Mouse (Mus musculus): ENCODE data around the gene Aars.
"Not testable (repeated sequence)": the region's sequence is repeated elsewhere in the genome, so short reads cannot be mapped to it uniquely, and the experiment has no call there.

Aars gene

DNA sequence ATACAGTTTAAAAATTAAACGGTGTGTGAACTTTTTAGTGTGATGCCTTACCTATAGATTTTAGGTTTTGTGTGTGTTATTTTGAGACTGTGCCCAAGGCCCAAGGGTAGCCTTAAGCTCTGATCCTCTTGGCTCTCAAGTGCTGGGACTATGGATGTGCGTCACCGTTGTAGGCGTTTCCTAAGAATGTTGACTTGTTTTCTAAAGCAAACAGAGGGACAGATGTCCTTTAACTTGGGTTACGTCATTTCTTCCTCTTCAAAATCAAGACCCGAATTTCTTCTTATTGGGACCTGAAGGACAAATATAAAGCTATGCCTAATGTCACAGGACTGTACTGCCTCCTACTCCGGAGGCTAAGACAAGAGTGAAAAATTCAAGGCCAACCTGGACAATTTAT lies at the start of gene Aars:
Gene Aars, plus strand, starts transcription at position 229 of the 400 bp plus-strand sequence.
- peak; percentile 28 for DNase-seq (ENCODE audit: low spot score)

DNA sequence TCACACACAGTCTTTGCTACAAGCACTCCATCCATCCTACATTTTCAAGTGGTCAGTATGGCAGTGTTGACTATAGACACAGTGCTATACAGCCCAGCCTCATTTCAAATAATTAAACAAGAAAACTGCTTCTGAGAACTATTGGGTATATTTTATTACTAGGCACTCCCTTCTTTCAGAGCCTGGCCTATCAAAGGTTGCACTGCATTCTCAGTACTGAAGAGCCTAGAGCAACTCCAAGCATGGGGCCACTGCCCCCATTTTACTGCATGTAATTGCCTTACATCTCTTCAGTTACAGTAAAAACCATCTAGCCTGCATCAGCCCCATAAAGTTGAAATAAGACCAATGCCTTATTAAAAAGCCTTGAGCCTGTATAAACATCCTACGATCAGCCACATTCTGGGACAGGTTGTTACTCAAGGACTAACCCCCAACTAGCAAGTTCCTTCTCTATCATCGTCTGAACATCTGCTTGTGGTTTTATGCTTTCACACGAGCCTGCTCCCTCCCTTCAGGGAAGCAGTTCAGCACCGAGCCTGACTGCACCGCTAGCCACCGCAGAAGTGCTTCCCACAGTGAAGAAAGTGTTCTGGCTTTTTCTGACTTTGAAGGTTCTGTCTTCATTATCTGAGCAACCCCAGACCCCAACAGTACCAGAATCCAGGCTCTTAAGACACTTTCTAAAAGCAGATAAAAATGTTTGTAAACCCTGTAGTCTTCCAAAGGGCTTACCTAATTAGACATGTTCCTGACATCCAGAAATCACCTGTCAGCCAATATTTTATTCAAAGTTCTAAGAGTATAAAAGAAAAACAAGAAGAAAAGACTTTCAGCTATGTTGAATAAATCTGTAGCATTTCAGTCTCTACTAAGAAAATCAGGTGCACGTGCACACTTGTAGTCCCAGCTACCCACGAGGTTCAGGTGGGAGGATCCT lies 44.9 kb upstream of the Aars start:
- DNase-seq (ENCODE audit: low spot score) = no peak

DNA sequence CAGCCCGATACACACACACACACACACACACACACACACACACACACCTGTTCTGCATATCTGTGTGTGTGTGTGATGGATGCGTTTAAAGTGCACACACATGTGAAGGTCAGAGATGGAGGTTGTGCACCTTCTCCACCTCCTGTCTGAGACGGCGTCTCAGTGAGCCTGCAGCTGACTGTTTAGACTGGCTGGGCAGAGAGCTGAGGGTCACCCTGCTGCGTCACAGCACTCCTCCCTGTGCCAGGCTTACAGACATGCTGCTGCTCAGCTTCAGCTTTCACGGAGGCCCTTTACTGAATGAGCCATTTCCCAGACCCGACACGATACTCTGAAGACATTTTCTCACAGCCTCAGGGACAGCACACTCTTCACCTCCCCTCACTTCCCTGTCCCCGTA lies 42.9 kb upstream of the Aars start:
- no peak for DNase-seq (ENCODE audit: low spot score)

DNA sequence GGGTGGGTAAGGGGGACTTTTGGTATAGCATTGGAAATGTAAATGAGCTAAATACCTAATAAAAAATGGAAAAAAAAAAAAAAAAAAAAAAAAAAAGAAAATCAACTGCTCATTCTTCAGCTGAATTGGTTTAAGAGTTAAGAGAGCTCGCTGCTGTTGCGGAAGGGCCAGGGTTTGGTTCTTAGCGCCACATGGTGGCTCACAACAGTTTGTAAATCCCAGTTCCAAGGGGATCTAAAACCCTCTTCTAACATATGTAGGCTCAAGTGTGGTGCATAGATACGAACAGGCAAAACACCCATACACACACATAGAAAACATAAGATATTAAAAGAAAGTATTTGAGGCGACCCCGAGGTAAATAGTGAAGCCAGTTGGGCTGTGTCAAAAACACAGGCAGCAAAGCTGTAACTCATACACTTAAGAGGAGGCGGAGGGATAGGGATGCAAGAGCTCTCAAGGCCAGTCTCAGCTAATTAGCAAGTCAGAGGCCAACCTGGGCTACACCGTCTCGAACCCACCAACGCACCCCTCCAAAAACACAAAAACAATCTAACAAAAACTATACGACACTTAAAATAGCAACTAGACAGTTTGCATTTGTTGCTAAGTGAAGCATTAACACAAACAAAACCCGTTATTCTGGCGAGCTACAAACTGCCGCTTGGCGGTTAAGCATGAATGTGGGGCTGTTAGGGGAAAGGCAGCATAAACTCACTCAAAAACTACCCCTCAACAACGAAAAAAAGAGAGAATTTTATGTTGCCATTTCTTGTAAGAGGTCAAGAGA lies 36.1 kb upstream of the Aars start:
- DNase-seq (ENCODE audit: low spot score) = peak; percentile 3

DNA sequence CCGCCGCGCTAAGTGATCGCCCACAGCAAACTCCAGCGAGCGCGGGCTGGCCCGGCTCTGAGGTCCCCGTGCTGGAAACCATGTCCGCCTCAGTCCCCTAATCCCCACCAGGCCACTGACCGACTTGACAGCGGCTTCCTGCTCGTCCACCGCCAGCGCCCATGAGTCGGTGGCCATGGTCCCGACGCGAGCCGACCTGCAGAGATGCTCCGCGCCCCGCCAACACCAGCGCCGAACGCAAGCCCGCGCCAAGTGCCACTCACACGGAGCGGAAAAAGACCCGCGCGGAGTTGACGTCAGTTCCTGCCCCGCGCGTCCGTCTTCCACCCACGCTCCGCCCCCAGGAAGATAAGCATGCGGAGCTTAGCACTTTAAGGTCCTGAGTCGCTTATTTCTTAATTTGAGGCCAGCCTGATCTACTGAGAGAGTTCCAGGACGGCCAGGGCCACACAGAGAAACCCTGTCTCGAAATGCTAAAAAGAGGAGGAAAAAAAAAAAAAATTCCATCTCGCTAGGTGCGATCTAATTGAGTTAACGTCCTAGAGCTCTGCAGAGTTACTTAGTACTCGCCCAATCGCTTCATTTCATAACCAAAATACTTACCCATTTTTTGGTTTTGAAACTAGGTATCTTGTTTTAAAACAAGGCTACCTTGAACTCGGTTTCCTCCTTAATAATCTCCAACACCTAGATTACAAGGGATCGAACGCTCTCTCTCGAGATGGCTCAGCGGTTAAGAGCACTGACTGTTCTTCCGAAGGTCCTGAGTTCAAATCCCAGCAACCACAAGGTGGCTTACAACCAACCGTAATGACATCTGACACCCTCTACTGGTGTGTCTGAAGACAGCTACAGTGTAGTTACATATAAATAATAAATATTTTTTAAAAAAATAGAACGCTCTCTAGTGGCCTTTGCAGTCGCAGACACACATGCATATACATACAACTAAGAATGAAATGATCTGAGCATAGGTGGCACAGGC lies 35.1 kb upstream of the Aars start, which contains the start of gene Ddx19a:
Gene Ddx19a, minus strand, starts transcription at position 254 of the 985 bp plus-strand sequence.
- peak; percentile 85 for DNase-seq (ENCODE audit: low spot score)

DNA sequence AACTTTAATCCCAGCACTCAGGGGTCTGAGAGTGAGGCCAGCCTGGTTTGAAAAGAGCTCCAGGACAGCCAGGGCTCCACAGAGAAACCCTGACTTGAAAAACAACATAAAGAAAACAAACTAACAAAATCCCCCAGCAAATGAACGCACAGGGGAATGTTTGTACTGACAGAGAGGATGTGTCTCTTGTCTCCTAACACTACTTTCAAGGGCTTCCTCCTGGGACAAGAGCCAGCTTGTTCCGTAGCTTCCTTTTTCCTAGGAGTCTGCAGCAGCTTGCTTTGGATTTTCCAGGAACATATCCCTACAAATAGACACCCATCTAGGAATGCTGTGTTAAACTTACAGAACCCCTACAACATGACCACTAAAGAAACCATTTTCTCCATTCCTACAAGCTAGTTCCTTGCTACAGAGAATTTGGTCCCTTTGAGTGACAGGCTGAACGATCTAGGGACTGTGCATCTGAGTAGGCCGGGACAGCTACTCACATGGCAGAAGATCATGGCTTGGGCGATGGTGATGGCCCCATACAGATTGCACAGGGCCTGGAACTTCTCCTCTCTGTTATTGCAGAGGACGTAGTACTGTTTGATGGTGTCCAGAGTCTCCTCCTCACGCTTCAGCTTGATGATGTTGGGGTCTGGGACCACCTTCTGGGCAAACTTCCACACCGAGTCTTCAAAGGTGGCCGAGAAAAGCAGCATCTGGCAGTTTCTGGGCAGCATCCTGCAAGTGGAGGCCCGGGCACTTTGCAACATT lies 22.5 kb upstream of the Aars start:
- not testable (repeated sequence) for DNase-seq (ENCODE audit: low spot score)

DNA sequence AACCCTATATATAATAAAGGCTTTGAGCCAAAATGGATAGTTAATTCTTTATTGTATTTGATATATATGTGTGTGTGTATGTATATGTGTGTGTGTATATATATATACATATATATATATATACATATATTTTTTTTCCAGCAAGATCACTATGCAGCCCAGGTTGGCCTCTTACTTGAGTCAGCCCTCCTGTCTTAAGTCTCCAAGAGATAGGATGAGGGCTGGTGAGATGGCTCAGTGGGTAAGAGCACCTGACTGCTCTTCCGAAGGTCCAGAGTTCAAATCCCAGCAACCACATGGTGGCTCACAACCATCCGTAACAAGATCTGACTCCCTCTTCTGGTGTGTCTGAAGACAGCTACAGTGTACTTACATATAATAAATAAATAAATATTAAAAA lies 6.3 kb upstream of the Aars start:
- DNase-seq (ENCODE audit: low spot score) = not testable (repeated sequence)

DNA sequence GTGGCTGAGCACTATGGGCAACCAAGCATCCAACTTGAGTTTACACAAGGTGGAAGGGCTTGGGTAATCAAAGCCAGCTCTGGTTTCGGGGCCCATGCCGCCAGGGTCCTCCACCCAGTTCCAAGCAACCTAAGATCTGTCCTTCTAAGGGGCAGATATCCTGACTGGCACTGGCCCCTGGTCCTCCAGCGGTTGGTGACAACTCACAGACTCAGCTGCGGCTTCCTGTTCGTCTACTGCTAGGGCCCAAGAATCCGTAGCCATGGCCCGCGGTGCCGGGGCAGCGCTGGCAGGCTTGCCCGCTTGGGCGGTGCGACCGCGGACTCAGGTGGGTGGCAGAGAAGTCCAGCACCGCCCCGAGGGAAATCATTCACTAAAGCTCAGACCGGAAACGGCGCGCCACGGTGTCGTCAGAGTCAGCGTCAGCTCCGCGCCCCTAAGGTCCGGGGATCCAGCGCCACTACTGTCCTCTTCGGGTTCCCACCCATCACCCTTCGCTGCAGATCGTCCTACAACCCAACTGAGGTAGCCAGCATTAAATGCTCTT lies 5.5 kb upstream of the Aars start:
- peak; percentile 83 for DNase-seq (ENCODE audit: low spot score)

DNA sequence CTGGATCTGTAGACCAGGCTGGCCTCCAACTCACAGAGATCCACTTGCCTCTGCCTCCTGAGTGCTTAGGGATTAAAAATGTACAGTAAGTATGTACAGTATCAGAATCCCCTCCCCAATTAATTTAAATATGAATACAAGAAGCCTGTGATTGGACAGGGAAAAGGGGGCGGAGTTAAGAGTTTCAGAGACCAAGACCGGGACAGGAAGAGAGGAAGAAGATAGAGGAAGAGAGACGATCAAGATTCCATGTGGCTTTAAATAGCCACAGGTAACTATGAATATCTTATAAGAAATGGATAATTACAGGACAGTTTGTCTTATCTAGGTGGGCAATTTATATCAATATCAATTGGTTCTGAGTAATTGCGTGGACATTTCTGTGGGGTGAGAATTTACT lies 3.4 kb upstream of the Aars start:
- DNase-seq (ENCODE audit: low spot score) = no peak

DNA sequence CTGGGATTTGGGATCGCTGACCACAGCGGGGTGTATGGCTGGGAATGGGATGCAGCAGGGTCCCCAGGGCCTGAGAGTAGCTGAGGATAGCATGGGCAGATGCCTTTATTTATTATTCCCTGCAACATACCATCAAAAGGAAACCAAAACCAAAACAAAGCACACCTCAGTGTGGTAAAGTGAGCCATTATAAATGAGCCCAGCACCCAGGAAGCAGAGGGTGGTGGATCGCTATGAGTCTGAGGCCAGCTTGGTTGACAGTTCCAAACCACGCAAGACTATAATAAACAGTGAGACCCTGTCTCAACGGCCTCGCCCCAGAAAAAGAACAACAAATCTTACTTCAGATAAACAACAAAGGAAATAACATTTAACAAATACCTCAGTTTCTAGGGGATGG lies 2.9 kb upstream of the Aars start:
- DNase-seq (ENCODE audit: low spot score) = no peak

DNA sequence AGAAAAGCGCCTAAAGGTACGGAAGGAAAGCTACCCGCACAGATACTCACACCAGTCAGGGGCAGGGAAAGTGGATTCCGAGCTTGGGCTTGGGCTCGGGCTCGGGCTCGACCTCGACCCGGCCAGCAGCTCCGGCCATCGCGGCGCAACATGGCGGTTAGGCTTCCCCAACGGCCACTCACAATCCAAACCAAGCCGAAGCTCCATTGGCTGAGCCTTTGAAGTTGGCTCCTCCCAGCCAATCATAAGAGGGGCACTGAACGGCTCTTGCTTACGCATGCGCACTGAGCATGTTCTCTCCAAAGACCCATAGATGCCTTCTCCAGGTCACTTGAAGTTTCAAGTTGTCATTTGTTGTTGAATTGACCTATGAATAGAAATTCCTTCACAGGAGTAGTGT lies 1.4 kb upstream of the Aars start, which contains the start of gene Ddx19b:
Gene Ddx19b, minus strand, starts transcription at position 180 of the 400 bp plus-strand sequence.
- DNase-seq (ENCODE audit: low spot score) = no peak

DNA sequence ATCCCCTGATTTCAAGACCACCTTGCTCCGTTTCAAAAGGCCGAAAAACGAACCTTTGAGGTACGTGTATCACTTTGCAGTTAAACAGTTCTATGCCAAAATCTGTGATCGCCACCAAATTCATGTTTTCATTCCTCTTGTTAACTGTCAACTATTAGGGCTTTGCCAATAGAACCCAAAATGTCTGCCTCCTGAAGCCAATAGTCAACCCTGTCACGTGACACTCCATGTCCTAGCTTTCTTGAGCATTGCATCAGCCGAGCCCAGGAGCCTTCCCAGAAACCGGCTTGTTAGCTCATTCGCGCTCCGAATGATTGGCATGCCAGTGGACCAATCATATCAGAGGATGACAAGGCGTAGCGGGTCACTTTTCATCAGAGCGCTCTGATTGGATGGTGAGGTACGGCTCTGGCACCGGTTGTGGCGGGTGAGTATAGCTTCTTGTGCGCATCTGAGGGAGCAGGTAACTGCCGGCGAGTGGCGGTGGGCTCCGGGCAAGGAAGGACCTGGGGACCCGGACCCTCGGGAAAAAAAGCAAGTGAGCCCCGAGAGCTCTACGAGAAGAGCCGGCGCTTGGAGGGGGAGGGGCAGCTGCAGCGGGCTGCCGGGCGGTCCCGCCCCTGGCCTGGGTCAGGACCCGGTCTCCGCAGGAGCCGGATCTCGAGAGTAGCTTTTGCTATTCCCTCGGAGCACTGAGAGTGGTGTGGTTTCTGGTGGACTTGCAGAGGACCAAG lies 705 bp downstream of the Aars start:
- peak; percentile 99 for DNase-seq (ENCODE audit: low spot score)

DNA sequence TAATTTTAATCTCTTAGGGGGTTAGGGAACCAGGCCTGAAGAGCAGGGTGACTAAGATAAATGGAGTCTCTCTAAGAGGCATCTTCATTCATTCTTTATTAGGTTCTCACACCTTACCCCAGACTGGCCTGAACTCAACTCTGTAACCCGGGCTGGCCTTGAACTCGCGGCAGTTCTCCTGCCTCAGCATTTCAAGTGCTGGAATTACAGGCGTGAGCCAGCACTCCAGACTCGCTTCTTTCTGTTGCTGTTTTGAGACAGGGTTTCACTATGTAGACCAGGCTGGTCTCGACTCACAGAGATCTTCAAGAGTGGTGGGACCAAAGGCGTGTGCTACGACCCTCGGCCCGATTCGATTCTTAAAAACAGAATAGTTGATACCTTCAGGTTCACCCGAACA lies 1.3 kb downstream of the Aars start:
- DNase-seq (ENCODE audit: low spot score) = no peak

DNA sequence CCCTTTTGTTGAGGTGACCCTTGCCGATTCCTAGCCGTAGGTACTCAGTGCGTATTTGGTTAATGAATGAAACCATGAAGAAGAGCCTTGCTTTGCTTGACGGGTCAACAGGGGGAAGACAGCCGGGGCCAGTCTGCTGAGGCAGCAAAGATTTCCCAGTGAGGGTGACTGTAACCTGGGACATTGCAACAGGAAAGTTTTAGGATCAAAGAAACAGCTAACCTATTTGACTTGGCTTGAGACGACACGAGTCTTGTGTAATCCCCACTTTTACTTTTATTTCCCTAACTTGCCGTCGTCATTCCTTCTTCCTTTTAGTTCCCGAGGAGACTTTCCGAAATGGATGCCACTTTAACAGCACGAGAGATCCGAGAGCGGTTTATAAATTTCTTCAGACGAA lies 3.6 kb downstream of the Aars start:
- DNase-seq (ENCODE audit: low spot score) = no peak

DNA sequence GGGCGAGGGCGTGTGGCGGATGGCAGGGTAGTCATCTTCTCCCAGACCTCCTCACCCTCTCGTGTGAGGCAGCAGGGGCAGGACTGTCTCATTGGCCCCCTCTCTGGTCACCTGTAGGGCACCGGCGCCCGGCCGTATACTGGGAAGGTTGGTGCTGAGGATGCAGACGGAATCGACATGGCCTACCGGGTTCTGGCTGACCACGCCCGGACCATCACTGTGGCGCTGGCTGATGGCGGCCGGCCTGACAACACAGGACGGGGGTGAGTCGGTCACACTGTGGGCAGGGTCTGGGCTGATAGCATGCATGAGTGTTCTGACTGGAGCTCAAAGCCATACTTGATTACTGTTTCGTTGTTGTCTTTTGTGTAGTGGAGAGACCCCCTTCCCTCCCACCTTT lies 9.6 kb downstream of the Aars start:
- no peak for DNase-seq (ENCODE audit: low spot score)

DNA sequence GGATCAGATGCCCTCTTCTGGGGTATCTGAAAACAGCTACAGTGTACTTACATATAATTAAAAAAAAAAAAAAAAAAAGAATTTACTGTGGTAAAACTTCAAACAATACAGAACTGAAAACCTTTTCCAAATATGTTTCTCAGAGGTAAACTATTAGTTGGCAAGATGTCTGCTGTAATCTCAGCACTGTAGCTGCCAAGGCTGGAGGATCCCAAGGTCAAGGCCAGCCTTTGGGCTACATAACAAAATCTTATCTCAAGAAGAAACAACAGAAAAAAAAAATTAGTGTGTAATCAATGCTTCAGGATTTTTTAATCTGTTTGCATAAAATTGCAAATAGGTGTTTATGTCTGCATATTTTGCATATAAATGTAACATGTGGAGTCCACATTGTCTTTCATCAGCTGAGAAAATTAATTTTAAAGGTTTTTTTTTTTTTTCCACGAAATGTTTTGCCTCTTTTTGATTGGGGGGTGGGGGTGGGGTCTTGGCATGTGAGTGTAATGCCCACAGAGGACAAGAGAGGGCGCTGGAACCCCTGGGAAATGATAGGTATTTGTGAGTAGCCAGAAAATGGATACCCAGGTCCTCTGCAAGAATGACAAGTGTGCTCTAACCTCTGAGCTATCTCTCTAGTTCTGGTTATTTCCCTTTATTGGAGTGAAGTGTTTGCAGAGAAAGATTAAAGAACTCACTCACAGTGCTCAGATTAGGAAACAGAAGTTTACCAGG lies 11.2 kb downstream of the Aars start:
- DNase-seq (ENCODE audit: low spot score) = no peak

DNA sequence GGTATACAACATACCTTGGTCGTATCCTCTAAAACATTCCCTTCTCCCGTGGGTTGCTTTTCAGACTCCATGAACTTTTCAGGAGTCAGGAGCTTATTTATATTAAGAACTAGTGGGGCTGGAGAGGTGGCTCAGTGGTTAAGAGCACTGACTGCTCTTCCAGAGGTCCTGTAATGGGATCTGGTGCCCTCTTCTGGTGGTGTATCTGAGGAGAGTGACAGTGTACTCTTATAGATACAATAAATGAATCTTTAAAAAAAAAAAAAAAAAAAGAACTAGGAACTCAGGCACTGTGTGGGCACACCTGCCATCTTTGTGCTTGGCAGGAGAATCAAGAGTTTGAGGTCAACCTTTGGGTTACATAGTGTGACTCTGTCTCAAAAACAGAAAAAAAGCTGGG lies 15.8 kb downstream of the Aars start:
- DNase-seq (ENCODE audit: low spot score) = no peak

DNA sequence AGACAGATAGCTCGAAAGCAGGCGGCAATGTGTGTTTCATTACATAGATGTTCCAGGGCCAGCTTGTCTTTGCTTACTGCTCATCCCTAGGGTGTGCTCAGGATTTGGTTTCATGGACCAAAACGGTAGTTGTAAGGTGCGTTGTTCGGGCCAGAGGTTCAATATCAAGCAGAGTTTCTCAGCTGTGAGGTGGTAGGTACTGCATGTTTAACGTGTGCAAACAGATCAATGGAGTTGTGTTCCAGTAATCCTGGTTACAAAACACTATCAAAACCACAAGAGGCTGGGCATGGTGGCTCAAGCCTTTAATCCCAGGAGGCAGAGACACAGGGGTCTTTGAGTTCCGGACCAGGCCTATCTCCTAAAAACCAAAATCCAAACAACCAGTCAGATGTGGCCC lies 16.2 kb downstream of the Aars start:
- no peak for DNase-seq (ENCODE audit: low spot score)

DNA sequence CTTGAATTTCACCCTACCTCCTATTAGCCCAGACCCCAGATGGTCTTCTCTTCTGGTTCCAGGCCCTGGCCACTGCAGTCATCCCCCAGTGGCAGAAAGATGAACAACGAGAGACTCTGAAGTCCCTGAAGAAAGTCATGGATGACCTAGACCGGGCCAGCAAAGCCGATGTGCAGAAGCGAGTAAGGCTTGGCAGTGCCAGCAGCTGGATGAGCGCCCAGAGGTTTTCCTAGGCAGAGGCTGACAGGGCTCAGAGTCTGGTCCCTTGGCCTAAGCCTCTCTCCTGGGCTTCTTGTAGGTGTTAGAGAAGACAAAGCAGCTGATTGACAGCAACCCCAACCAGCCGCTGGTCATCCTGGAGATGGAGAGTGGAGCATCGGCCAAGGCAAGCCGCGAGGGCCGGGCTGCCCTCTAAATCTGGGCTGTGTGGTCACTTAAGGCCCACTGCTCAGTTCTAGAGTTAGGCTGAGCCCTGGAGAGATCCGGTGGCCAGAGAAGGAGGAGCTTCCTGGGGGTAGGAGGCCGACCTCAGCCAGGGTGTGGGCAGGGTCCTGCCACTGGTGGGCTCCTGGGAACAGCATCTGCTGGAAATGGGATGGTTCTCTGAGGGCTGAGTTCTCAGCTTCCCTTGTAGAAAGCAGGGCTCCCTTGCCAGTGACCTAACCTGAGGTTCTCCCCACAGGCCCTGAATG lies 21.0 kb downstream of the Aars start:
- no peak for DNase-seq (ENCODE audit: low spot score)

All from yolk sac, embryonic 10.5 days (tissue).